ENCODE assay signal across 32 mouse cellular contexts in genomic region chr9:120527919-120528318, GRCm38 (mm10). TPM values are rescaled to one million over a fixed set of nuclear protein-coding genes. Genes with fewer than 3 reads are reported as not detected.
"Had no signal": no experiment of that assay in that cellular context is flagged by ENCODE, and none has a peak within 500 bp of the region (broad histone marks: within the 10 kb centered on the region; RNA-seq: fewer than 3 reads in every experiment).

No protein-coding gene starts in this region.

- H3K4me1 ChIP-seq: embryonic facial prominence, embryonic 10.5 days; embryonic facial prominence, embryonic 12.5 days; embryonic facial prominence, embryonic 15.5 days; forebrain, embryonic 15.5 days; heart, embryonic 10.5 days had no signal

- H3K36me3 ChIP-seq: embryonic facial prominence, embryonic 10.5 days; embryonic facial prominence, embryonic 12.5 days; embryonic facial prominence, embryonic 13.5 days; embryonic facial prominence, embryonic 15.5 days; forebrain, embryonic 10.5 days; forebrain, embryonic 12.5 days; forebrain, embryonic 15.5 days; heart, embryonic 10.5 days had no signal

- H3K27ac ChIP-seq: embryonic facial prominence, embryonic 10.5 days; embryonic facial prominence, embryonic 12.5 days; embryonic facial prominence, embryonic 13.5 days; embryonic facial prominence, embryonic 15.5 days; forebrain, embryonic 10.5 days; forebrain, embryonic 12.5 days; forebrain, embryonic 13.5 days; forebrain, embryonic 15.5 days; heart, adult 2 months; heart, embryonic 10.5 days had no signal

- H3K9ac ChIP-seq: embryonic facial prominence, embryonic 12.5 days; embryonic facial prominence, embryonic 13.5 days; embryonic facial prominence, embryonic 15.5 days; forebrain, embryonic 12.5 days; forebrain, embryonic 13.5 days; forebrain, embryonic 15.5 days; forebrain, postnatal 0 days had no signal

- H3K9me3 ChIP-seq: embryonic facial prominence, embryonic 10.5 days; embryonic facial prominence, embryonic 13.5 days; embryonic facial prominence, embryonic 15.5 days; forebrain, embryonic 12.5 days; forebrain, embryonic 13.5 days; forebrain, embryonic 15.5 days; heart, embryonic 10.5 days had no signal

- H3K27me3 ChIP-seq: embryonic facial prominence, embryonic 12.5 days; embryonic facial prominence, embryonic 13.5 days; embryonic facial prominence, embryonic 15.5 days; forebrain, embryonic 12.5 days; forebrain, embryonic 13.5 days; forebrain, embryonic 15.5 days had no signal

- ATAC-seq: forebrain, embryonic 13.5 days; forebrain, embryonic 14.5 days; forebrain, embryonic 15.5 days; forebrain, embryonic 16.5 days; forebrain, postnatal 0 days had no signal

- DNase-seq: cerebellum, postnatal 10 days; cerebellum, postnatal 14 days; cerebellum, postnatal 25 days; cerebellum, postnatal 36 days; embryo, embryonic 11 days; forebrain, postnatal 0 days; gastrocnemius, postnatal 10 days; gastrocnemius, postnatal 14 days; gastrocnemius, postnatal 25 days; gastrocnemius, postnatal 36 days; heart, adult 11 months; heart, adult 18-20 months; heart, adult 2 months had no signal

- H3K4me3 ChIP-seq: embryonic facial prominence, embryonic 10.5 days; embryonic facial prominence, embryonic 12.5 days; embryonic facial prominence, embryonic 13.5 days; embryonic facial prominence, embryonic 15.5 days; erythroblast, embryonic 14.5 days; forebrain, embryonic 10.5 days; forebrain, embryonic 12.5 days; forebrain, embryonic 13.5 days; forebrain, embryonic 15.5 days; heart, adult 2 months; heart, embryonic 10.5 days had no signal

RNA-seq across cellular contexts. Expression of gene Entpd3, which starts 11.7 kb away (rescaled TPM):
- total RNA-seq: common myeloid progenitor, adult 5-6 weeks; gastrocnemius, adult 18-20 months; gastrocnemius, adult 8-10 months; gastrocnemius, postnatal 14 days; gastrocnemius, postnatal 25 days; gastrocnemius, postnatal 36 days; gastrocnemius, postnatal 4 days; granulocyte monocyte progenitor cell, adult 5-6 weeks; heart, adult 18-20 months; heart, adult 8-10 months had no signal
- polyA plus RNA-seq: forebrain, embryonic 11.5 days had no signal
